Mouse (Mus musculus): ENCODE results near the gene Hap1.
A peak's percentile ranks its signal among the peaks of the same experiment; 100 is the strongest.
"Not testable (repeated sequence)": the region's sequence is repeated elsewhere in the genome, so short reads cannot be mapped to it uniquely, and the experiment has no call there.

Hap1 gene

GRCm38 (mm10) chr11:100355151-100355951 is 577 bp downstream of the Hap1 start:
- ATAC-seq (ENCODE audit: low TSS enrichment): no peak

DNA sequence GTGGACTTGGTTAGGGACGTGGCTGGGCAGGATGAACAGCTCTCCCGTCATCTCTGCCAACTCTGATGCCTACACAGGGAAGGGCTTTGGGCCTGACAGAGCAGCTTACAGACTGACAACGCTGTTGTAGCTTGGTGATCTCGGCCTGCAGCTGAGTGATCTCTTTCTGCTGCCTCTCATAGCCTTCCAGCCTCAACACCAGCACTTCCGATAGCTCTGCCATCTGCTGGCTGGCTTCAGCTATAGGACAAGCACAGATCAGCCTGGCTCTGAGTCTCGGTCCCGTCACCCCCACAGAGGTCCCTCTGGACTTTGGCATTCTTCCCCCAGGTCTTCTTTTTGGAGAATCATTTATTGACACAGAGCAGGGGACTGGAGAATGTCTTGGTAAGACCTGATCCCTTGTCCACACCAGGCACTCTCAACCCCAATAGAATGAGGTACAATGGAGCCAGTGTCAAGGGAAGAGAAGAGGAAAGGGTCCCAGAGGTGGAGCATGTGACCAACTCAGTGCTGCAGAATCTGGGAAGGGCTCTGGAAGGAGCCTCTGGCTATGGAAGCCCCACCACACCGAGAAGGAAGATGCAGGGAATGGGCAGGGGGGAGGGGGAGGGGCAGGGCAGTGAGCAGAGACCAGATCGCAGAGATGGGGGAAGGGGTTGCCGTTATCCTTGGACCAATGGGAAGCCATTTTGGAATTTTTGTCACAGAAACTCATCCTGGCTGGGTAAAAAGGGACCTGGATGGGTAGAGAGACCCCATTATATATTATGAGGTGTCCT is 3.7 kb downstream of the Hap1 start:
- ATAC-seq (ENCODE audit: low TSS enrichment): peak; percentile 75

DNA sequence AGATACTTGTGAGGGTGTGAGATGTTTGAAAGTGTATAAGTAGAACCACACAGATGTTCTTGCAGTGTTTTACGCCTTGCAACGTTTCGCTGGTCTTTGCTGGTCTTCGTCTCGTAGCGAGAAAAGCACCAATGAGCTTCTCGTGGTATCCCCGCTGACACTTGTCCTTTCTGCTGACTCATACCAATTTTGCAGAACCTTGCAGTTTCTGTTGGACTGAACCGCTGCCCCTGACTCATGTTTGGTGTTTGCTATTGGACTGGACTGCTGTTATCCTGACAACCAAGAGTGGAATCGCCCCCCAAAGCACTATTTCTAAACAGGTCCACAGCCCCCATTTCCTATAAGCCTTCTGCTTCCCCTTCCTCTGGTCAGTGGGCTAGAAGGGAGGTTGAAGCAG is 11.7 kb downstream of the Hap1 start:
- no peak for ATAC-seq (ENCODE audit: low TSS enrichment)

DNA sequence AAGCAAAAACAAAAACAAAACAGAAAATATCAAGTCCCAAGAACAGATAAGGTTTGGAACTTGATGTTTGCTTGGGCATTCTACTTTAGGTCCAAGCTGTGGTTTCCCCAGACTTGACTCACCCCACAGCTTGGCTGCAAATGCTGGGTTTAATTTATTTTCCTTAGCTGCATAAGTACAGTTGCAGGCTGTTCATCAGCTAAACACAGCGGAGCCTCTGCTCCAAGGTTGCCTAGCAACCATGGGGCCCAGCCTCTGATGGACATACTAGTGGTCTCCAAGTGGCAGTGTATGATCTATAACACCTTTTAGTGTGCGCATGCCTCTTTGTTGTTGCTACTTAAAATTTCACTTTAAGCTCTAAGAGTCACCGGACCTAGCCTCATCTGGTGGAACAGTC is 20.2 kb downstream of the Hap1 start:
- ATAC-seq (ENCODE audit: low TSS enrichment): peak; percentile 41; the same call in 1 of the 2 replicates

- ATAC-seq (ENCODE audit: low TSS enrichment): no peak
Measured at GRCm38 (mm10) chr11:100333944-100334457, 21.9 kb downstream of the Hap1 start, which contains the start of gene Gast. Gene Gast (plus strand): TSS chr11:100334407.

GRCm38 (mm10) chr11:100332766-100333515 is 23.0 kb downstream of the Hap1 start:
- ATAC-seq (ENCODE audit: low TSS enrichment): peak; percentile 51

DNA sequence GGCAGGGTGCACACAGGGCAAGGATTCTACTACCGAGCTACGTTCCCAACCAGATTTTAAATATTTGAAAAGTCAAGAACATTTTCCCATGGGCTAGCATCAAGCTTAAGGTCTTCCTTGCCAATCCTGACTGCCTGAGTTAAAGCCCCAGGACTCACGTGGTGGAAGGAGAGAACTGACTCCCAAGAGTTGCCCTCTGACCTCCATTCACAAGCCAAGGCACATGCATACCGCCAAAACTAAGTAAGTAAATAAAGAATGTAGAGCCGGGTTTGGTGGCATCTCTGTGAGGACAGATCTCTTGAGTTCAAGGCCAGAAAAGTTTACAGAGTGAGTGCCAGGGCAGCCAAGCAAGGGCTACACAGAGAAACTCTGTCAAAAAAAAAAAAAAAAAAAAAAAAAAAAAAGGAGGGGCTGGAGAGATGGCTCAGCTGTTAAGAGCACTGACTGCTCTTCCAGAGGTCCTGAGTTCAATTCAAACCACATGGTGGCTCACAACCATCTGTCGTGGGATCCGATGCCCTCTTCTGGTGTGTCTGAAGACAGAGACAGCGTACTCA is 25.0 kb downstream of the Hap1 start:
- ATAC-seq (ENCODE audit: low TSS enrichment): not testable (repeated sequence)

DNA sequence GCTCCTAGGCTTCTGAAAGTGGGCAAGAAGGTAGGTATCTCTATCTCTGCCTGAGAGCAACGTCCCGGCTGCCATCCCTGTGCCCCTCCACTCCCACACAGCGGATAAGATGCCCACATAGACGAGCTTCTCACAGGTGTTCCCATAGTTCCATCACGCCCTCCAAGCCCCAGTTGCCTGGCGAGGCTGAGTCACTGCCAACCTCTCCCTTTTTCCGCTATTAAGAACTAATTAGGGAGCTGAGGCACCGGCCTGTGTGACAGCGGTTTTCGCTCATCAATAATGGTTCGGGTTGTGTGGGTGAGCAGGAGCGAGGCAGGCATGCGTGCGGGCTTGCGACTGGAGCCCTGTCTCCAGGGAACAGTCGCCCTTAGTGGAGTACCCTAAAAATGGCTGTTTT is 25.7 kb downstream of the Hap1 start:
- no peak for ATAC-seq (ENCODE audit: low TSS enrichment)

DNA sequence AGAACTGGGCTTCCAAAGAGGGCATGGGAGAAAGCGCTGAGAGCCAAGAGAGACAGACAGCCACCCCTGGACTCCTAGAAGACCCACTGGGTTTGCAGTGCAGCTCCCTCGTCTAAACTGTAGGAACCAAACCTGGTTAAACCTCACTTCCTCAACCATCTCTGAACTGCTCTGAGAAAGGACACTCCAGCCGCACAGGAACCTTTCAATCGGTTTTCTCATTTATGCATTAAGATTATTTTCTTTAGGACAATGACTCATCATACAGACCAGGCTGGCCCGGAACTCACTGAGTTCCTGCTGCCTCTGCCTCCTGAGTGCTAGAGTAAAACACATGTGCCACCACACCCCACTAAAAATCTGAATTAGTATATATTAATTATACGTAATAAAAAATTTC is 28.2 kb downstream of the Hap1 start:
- no peak for ATAC-seq (ENCODE audit: low TSS enrichment)

DNA sequence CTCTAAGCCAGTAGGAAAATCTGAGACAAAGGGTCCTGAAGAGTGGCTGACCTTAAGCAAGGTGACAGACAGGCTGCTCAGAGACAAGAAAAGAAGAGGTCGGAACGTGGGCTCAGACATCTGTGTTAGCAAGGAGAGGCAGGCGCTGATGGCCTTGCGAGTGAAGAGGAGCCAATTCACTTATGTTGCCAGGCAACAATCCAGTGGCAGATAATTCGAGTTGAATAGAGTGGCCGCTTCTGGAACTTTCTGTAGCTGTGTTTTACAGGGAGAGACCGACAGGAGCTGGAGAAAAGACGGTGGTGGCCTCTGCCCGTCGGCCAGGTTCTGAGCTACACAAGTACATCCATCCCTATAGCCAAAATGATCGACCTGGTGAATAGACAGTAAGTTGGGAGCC is 28.6 kb downstream of the Hap1 start:
- ATAC-seq (ENCODE audit: low TSS enrichment): no peak

GRCm38 (mm10) chr11:100325062-100325629 is 30.8 kb downstream of the Hap1 start:
- ATAC-seq (ENCODE audit: low TSS enrichment): no peak

GRCm38 (mm10) chr11:100323578-100323977 is 32.4 kb downstream of the Hap1 start:
- ATAC-seq (ENCODE audit: low TSS enrichment): no peak

DNA sequence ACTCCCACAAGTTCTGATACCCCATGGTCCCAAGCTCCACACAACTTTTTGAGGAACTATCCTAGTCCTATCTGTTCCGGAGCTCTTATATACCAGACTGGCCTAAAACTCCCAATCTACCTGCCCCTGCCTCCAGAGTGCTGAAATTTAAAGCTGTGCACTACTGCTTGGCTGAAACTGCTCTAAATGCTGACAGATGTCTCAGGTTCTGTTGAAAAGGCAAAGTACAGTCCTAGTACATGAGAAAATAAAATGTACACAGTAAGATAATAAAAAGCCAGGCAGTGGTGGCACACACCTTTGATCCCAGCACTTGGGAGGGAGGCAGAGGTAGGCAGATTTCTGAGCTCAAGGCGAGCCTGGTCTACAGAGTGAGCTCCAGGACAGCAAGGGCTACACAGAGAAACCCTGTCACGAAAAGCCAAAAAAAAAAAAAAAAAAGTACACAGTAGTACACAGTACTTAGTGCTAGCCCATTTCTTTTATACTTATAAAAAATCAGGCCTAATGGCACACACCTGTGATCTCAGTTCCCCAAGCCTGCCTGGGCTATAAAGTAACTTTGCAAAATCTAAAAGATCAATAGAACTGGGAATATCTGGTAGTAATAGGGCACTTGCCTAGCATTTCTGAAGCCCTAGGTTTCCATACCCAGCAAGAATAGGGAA is 33.2 kb downstream of the Hap1 start:
- ATAC-seq (ENCODE audit: low TSS enrichment): no peak

DNA sequence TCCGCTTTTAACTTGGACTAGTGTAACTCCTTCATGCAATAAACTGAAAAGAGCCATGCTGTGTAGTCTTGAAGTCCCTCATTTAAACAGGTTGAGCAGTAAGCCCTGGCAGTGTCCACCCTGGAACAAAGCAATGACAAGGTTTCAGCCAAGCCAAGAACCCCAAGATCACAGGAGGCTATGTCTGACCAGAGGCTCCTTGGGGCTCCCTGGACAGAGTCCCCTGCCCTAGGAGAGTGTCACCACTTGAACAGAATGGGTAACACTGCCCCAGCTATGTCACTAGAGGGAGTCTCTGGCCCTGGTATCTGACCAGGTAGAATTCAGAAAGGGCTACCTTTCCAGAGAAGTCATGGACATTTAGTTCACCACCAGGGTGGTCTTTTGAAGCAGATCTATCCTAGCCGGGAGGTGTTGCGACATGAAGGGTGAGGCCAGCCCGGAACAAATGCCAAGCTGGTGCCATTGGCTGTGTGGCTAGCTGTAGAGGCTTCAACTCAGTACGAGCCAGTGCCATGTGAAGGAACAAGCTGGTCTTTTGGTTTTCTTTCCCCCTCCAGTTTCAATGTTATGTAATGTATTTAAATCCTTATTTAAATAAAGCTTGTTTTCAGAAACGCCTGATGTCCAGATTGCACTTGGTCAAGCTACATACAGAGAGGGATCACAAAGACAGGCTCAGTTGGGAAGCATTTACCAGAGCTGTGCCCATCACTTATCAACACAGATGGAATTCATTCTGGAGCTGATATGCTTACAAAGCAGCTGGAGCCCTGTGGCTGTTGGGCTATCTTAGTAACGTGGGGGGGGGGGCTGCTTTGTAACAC is 34.2 kb downstream of the Hap1 start:
- not testable (repeated sequence) for ATAC-seq (ENCODE audit: low TSS enrichment)

DNA sequence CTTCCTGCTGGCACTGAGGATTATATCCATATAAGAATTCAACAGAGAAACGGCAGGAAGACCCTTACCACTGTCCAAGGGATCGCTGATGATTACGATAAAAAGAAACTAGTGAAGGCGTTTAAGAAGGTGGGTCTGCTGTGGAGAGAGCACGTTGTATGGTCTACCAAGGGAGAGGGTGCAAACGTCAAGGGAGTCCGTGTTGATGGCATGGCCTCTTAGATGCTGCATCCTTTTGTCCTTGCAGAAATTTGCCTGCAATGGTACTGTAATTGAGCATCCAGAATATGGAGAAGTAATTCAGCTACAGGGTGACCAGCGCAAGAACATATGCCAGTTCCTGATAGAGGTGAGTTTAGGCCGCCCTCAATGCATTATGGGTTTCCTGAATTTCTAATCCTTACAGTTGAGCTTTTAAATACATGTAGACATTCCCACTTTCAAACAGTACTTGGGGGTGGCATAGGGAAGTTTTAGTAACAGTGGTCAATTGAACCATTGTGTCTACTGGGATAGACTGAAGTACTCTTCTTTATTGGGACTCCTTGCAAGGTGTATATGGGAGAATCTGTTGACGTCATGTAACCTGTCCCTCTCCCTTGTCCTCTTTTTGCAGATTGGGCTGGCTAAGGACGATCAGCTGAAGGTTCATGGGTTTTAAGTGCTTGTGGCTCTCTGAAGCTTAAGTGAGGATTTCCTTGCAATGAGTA is 35.1 kb downstream of the Hap1 start:
- not testable (repeated sequence) for ATAC-seq (ENCODE audit: low TSS enrichment)

DNA sequence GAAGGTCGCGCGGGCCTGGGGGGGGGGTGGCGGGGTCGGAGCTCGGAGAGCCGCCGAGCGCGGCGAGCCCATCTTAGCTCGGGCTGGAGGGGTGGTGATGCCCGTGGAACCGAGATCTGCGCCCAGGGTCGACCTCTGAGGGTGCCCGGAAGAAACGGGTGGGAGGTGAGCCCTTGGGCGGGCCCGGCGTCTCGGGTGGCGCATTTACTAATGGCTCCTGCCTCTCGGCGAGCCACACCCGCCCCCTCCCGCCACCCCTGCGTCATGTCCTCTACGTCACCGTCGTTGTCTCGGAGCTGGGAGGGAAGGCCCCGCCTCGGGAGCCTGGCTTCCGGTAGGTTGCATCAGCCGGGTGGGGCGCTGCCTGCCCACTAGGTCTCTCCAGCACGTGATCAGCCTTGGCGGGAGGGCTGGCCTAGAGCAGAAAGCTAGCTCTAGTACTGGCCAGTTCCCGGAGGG is 35.7 kb downstream of the Hap1 start:
- peak; percentile 89 for ATAC-seq (ENCODE audit: low TSS enrichment)

DNA sequence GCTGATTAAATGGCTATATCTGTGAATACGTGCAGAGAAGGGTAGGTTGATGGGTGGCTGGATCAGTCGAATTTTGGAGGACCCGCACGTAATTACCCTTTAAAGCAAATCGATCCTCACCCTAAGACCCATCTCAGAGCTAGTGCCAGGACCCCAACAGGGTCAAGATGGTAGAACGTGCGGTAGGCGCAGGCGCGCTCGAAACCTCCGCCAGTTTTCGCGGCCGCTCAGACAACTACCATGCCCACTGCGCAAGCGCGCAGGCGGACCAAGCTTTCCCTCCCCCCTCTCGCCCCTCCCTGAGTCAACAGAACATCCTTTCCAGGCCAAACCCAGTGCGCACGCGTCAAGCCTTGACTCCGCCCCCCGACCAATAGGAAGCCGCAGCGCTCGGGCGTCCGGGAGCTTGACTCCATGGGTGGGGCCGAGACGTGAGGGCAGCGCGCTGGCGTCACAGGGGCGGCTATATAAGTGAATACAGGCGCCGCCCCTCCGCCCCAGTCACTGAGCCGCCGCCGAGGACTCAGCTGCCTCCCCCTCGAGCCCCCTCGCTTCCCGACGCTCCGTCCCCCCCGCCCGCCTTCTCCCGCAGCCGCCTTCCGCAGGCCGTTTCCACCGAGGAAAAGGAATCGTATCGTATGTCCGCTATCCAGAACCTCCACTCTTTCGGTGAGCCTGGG is 36.3 kb downstream of the Hap1 start, which contains the start of gene Eif1:
Gene Eif1, plus strand, starts transcription at position 394 of the 680 bp plus-strand sequence.
- peak; percentile 86 for ATAC-seq (ENCODE audit: low TSS enrichment)
